Mouse (Mus musculus): ENCODE data around the gene Gm5148.

DNA sequence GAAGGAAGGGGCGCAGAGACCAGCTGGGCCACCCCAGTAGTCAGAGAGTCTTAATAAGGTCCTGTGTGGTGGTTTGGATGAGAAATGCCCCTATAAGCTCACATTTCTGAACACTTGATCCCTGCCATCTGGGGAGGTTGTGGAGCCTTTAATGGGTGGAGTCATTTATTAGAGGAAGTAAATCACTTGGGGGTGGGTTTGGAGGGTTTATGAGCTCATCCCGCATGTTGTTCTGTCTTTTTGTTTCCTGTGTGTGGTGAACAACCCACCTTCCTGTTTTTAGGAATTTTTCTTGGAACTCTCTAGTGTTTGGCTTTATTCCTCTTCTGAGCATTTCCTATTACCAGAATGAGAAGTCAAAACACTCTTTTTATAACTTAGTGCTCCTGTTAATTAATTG lies 19.8 kb upstream of the Gm5148 start:
- TF ChIP-seq CTCF (IDR thresholded peaks at IDR 0.05; ENCODE audit: control insufficient read depth, insufficient read depth, insufficient replicate concordance, low read depth, low read length) (no peak), POLR2A (IDR thresholded peaks at IDR 0.05; ENCODE audit: control insufficient read depth, low read depth, low read length) (no peak)

All from testis, adult 2 months (tissue).